In the genomic region with DNA sequence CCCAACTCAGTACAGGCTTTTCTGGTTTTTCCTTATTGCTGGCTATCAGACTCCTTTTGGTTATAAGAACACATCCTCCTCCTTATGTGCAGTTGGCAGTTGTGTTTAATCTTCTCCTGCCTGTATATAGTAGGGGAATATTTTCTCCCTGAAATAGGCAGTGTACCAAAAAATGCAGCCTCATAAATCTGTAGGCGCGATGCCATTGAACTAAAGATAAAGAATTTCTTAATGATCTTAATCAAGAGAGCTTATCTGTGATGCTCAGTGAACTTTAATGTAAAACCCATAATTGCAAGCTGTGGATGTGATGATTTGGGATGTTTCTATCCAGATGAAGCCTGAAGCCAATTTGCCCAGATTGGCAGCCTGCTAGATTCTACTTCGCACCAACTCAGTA, we compare ENCODE assay signal across 27 mouse cellular contexts.
"Had no signal": no experiment of that assay in that cellular context is flagged by ENCODE, and none has a peak within 500 bp of the region (broad histone marks: within the 10 kb centered on the region; RNA-seq: fewer than 3 reads in every experiment).

No protein-coding gene starts in this region.

- H3K9ac ChIP-seq: heart, embryonic 13.5 days; heart, embryonic 15.5 days; hindbrain, embryonic 13.5 days; hindbrain, embryonic 15.5 days; kidney, embryonic 15.5 days; limb, embryonic 12.5 days; liver, embryonic 13.5 days had no signal

- H3K27ac ChIP-seq: heart, adult 2 months; heart, embryonic 13.5 days; heart, embryonic 15.5 days; hindbrain, embryonic 13.5 days; hindbrain, embryonic 15.5 days; hindbrain, postnatal 0 days; kidney, embryonic 15.5 days; kidney, postnatal 0 days; limb, embryonic 10.5 days; limb, embryonic 12.5 days; liver, embryonic 13.5 days had no signal

- H3K4me1 ChIP-seq: heart, embryonic 13.5 days; heart, embryonic 15.5 days; hindbrain, embryonic 13.5 days; hindbrain, embryonic 15.5 days; kidney, embryonic 15.5 days; limb, embryonic 10.5 days; limb, embryonic 12.5 days; liver, embryonic 13.5 days had no signal

- H3K27me3 ChIP-seq: heart, embryonic 13.5 days; heart, embryonic 15.5 days; hindbrain, embryonic 13.5 days; hindbrain, embryonic 15.5 days; kidney, embryonic 15.5 days; limb, embryonic 12.5 days; liver, embryonic 13.5 days had no signal

- ATAC-seq: hindbrain, postnatal 0 days; intestine, embryonic 16.5 days had no signal

- H3K4me2 ChIP-seq: heart, embryonic 11.5 days; heart, embryonic 13.5 days; heart, embryonic 15.5 days; hindbrain, embryonic 13.5 days; hindbrain, embryonic 15.5 days; kidney, embryonic 15.5 days; limb, embryonic 12.5 days; liver, embryonic 11.5 days; liver, embryonic 13.5 days had no signal

- H3K36me3 ChIP-seq: heart, embryonic 13.5 days; heart, embryonic 15.5 days; hindbrain, embryonic 13.5 days; hindbrain, embryonic 15.5 days; kidney, embryonic 15.5 days; limb, embryonic 10.5 days; limb, embryonic 12.5 days; liver, embryonic 13.5 days had no signal

- H3K4me3 ChIP-seq: heart, adult 2 months; heart, embryonic 13.5 days; heart, embryonic 15.5 days; hindbrain, embryonic 13.5 days; hindbrain, embryonic 15.5 days; kidney, embryonic 15.5 days; limb, embryonic 10.5 days; limb, embryonic 12.5 days; liver, embryonic 13.5 days had no signal

- DNase-seq: gastrocnemius, postnatal 14 days; gastrocnemius, postnatal 36 days; heart, adult 11 months; heart, adult 2 months; heart, postnatal 14 days; heart, postnatal 36 days; kidney, adult 11 months; kidney, adult 2 months; kidney, adult 9 months; kidney, postnatal 14 days; kidney, postnatal 36 days; layer of hippocampus, adult 9-11 months; layer of hippocampus, postnatal 36 days; liver; liver, embryonic 13.5 days had no signal

- H3K9me3 ChIP-seq: heart, embryonic 13.5 days; heart, embryonic 15.5 days; hindbrain, embryonic 13.5 days; hindbrain, embryonic 15.5 days; kidney, embryonic 15.5 days; limb, embryonic 10.5 days; limb, embryonic 12.5 days; liver, embryonic 13.5 days had no signal
